Mouse (Mus musculus) embryonic facial prominence, embryonic 14.5 days (tissue): ENCODE data around the gene Tysnd1. TPM values are rescaled to one million over a fixed set of nuclear protein-coding genes. Genes with fewer than 3 reads are reported as not detected.

Experiments
- ATAC-seq: fragments of 200-750 bp; cut with Nextera tagmentation; 2 replicates; pipeline ENCODE4 v1.8.0; 2017; ENCODE audit warnings: low read depth, moderate number of reproducible peaks, moderate TSS enrichment
- DNase-seq: peaks from one replicate; pipeline ENCODE4 v3.0.0-alpha.2; 2015; ENCODE audit warnings: low spot score
- H3K27ac ChIP-seq: fragments of 300-500 bp; sonication (generic); replicated peaks from 2 replicates; pipeline ENCODE4 v1.5.1; 2014; ENCODE audit warnings: low read depth, mild to moderate bottlenecking, low read length, moderate library complexity
- H3K27me3 ChIP-seq: fragments of 300-500 bp; sonication (generic); replicated peaks from 2 replicates; pipeline ENCODE4 v1.6.1; 2014; ENCODE audit warnings: low read length; ENCODE audit not compliant: control insufficient read depth, insufficient read depth
- H3K36me3 ChIP-seq: fragments of 300-500 bp; sonication (generic); 2 replicates; pipeline ENCODE4 v1.6.1; 2014; ENCODE audit warnings: low read length, mixed read lengths; ENCODE audit not compliant: control insufficient read depth, insufficient read depth
- H3K4me1 ChIP-seq: fragments of 300-500 bp; sonication (generic); 2 replicates; pipeline ENCODE4 v1.6.1; 2014; ENCODE audit warnings: antibody characterized with exemption, low read length; ENCODE audit not compliant: control insufficient read depth, insufficient read depth
- H3K4me2 ChIP-seq: fragments of 300-500 bp; sonication (generic); 2 replicates; pipeline ENCODE4 v1.6.1; 2014; ENCODE audit warnings: low read depth, mild to moderate bottlenecking, low read length, moderate library complexity, mixed read lengths
- H3K4me3 ChIP-seq: fragments of 300-500 bp; sonication (generic); 2 replicates; pipeline ENCODE4 v1.5.1; 2014; ENCODE audit warnings: low read depth, mild to moderate bottlenecking, low read length
- H3K9ac ChIP-seq: fragments of 300-500 bp; sonication (generic); 2 replicates; pipeline ENCODE4 v1.6.1; 2014; ENCODE audit warnings: low read depth, mild to moderate bottlenecking, low read length, moderate library complexity, mixed read lengths
- H3K9me3 ChIP-seq: fragments of 300-500 bp; sonication (generic); 2 replicates; pipeline ENCODE4 v1.6.1; 2016; ENCODE audit warnings: low read length; ENCODE audit not compliant: control insufficient read depth
- WGBS: fragments of 180-500 bp; shearing (Covaris S2); extraction: QIAGEN DNeasy Blood & Tissue Kit; methylation state at CpG from one replicate; pipeline ENCODE4 v1.1.7; 2014; 5-methylcytosine and 5-hydroxymethylcytosine counted together
- polyA plus RNA-seq: library from polyadenylated mRNA; unstranded; fragments of >200 nt; fragmentation: Nextera tagmentation; extraction: Ambion mirVana; gene quantifications from 2 replicates; pipeline ENCODE4 v1.2.1, GENCODE M21; 2014

The Tysnd1 gene
- polyA plus RNA-seq, 1 experiment from 2014 or later = 33.4 TPM

DNA sequence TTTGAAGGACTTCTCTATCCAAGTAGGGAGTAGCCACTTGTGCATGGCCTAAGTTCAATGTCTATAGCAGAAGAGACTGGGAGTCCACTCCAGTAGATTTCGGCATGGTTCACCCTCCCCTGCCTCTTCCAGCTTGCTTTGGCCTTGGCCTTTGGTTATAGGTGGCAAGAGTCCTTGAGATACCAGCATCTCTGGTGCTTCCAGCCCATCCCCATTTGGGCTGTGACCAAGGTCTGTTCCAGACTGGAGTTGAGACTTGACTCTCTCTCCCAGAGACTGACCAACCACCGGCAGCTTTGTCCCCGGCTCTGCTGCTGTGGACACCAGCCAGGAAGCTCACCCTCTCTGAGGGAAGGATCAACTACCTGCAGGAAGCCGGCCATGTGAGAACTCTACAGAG is 42.8 kb downstream of the Tysnd1 start:
- no peaks in the 10 kb centered on the region for H3K27me3 ChIP-seq
- no peak for DNase-seq
- H3K4me1 ChIP-seq = no peaks in the 10 kb centered on the region
- no peaks in the 10 kb centered on the region for H3K9me3 ChIP-seq
- 93% methylated on average over 4 of the region's 4 CpGs for WGBS
- H3K27ac ChIP-seq = no peak overlapping the region
- no peak overlapping the region for H3K4me3 ChIP-seq
- ATAC-seq = no peak
- H3K4me2 ChIP-seq = no peak overlapping the region
- H3K9ac ChIP-seq = no peak overlapping the region
- peaks cover 67% of the 10 kb centered on the region for H3K36me3 ChIP-seq

DNA sequence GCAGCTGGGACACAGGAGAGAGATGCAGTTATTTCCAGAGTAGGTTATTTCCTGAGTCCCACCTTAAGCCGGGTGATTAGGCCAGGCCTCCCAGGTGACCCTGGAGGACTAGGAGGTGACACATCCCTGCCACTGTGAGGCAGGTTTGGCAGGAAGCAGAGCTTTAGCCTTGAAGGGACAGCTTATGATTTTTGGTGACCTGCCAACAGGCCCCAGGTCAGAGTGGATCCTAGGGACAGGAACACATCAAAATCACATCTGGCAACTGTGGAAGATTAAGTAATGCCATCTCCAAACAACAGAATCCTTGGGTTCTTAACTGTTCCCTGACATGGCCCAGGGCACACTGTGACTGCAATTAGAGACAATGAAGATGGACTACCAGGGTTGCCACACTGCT is 46.0 kb downstream of the Tysnd1 start:
- Histone ChIP-seq H3K9me3 (no peaks in the 10 kb centered on the region), H3K27ac (no peak overlapping the region), H3K27me3 (no peaks in the 10 kb centered on the region), H3K36me3 (peaks cover 97% of the 10 kb centered on the region), H3K4me3 (no peak overlapping the region), H3K4me1 (no peaks in the 10 kb centered on the region), H3K4me2 (no peak overlapping the region), H3K9ac (no peak overlapping the region)
- WGBS = 93% methylated on average over 1 of the region's 1 CpGs
- ATAC-seq (no peak), DNase-seq (no peak)

DNA sequence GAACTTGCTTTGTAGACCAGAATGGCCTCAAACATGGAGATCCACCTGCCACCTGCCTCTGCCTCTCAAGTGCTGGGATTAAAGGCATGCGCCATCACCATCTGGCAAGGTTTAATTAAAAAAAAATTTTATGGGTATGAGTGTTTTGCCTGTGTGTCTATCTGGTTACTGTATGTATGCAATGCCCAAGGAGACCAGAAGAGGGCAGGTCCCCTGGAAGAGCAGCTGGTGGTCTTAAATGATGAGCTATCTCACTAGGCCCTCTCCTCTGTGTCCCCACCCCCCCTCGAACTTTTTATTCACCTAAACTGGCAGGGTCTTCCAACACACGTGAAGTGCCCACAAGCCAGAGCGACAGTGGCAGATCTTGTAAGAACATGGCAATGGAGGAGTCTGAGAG is 46.6 kb downstream of the Tysnd1 start:
- ATAC-seq (no peak), DNase-seq (no peak)
- WGBS = 80% methylated on average over 4 of the region's 4 CpGs

DNA sequence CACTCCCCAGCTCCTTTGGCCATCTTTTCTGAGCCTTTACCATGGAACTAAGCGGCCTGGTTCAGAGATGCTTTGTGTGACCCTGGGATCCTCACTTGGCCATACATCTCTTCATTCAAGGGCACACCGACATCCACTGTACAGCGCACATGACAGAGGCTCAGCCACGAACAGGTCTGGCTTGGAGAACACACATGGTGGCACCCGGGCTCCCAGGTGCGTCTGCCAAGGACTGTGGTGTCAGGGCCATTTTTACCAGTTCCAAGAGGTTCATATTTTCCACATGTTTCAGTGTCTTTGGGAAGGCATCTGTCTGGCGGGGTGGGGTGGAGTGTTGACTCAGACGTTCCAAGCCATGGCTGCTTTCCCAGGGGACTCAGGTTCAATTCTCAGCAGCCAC is 47.0 kb downstream of the Tysnd1 start:
- Histone ChIP-seq H3K4me3 (no peak overlapping the region), H3K9me3 (no peaks in the 10 kb centered on the region), H3K36me3 (peaks cover 98% of the 10 kb centered on the region), H3K27ac (no peak overlapping the region), H3K27me3 (no peaks in the 10 kb centered on the region), H3K9ac (no peak overlapping the region), H3K4me1 (no peaks in the 10 kb centered on the region), H3K4me2 (no peak overlapping the region)
- WGBS = 93% methylated on average over 8 of the region's 8 CpGs
- ATAC-seq (0 out of 2 replicates have a peak, but pooled peaks have one; percentile 5), DNase-seq (no peak)

More for the DNA sequence above, 46.6 kb downstream of the Tysnd1 start:
- no peak overlapping the region for H3K9ac ChIP-seq
- H3K9me3 ChIP-seq = no peaks in the 10 kb centered on the region
- H3K27me3 ChIP-seq = no peaks in the 10 kb centered on the region
- no peak overlapping the region for H3K4me2 ChIP-seq
- no peak overlapping the region for H3K27ac ChIP-seq
- H3K4me1 ChIP-seq = no peaks in the 10 kb centered on the region
- H3K4me3 ChIP-seq = no peak overlapping the region
- peaks cover 98% of the 10 kb centered on the region for H3K36me3 ChIP-seq

DNA sequence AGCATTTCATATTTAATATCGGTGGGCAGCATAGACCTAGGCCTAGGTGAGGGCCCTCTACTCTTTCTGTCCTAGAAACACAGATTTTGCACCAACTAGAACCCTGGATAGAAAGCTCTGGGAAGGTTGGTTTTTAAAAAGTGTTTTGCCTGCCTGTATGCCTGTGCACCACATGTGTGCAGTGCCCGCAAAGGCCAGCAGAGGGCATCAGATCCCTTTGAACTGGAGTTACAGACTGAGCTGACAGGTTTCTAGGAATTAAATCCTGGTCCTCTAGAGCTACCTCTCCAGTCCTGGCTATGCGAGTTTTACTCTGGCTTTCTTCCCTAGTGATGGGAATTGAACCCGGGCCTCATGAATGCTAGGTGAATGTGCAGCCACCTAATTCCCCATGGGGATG is 49.8 kb downstream of the Tysnd1 start:
- ATAC-seq (no peak), DNase-seq (no peak)
- no peak overlapping the region for H3K4me3 ChIP-seq
- 92% methylated on average over 4 of the region's 4 CpGs for WGBS
- H3K27me3 ChIP-seq = no peaks in the 10 kb centered on the region
- peaks cover 94% of the 10 kb centered on the region for H3K36me3 ChIP-seq
- H3K27ac ChIP-seq = no peak overlapping the region
- H3K4me2 ChIP-seq = no peak overlapping the region
- no peak overlapping the region for H3K9ac ChIP-seq
- H3K9me3 ChIP-seq = no peaks in the 10 kb centered on the region
- H3K4me1 ChIP-seq = no peaks in the 10 kb centered on the region

DNA sequence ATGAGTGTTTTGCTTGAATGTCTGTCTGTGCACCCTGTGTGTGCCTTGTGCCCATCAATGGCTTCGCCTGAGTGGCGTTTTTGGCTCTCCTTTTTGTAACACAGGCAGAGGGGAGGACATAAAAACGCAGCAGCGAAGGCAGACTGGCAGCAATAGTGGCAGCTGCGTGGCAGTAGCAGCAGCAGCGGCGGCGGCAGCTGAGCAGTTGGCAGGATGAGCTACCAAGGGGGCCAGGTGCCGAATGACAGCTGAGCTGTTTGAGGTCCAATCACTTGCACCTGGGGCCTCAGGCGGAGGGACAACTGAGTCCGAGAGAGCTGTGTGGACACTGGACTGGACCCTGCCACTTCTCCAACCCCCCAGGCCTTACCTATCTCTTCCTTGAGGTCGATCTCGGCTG is 52.0 kb downstream of the Tysnd1 start:
- ATAC-seq = no peak
- 91% methylated on average over 13 of the region's 13 CpGs for WGBS
- Histone ChIP-seq H3K36me3 (peaks cover 94% of the 10 kb centered on the region), H3K4me2 (no peak overlapping the region), H3K9me3 (no peaks in the 10 kb centered on the region), H3K27ac (no peak overlapping the region), H3K4me1 (no peaks in the 10 kb centered on the region), H3K9ac (no peak overlapping the region), H3K4me3 (no peak overlapping the region), H3K27me3 (no peaks in the 10 kb centered on the region)
- no peak for DNase-seq

DNA sequence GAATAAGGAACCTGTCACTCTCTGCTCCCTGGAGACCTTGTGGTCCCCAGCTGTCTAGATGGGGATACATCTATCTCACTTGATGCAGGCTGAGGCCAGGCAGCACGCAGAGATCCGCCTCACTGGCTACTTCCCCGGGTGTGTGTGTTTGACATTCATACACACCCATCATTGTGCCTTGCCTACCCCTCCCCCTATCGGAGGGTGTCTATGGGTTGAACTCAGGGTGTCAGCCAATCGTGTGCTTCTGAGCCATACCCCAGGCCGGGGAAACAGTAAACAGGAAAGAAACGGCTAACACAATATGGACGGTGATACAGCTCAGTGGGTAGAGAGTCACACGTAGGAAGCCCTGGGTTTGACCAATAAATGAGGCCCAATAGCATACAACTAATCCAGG is 54.7 kb downstream of the Tysnd1 start:
- H3K27ac ChIP-seq = no peak overlapping the region
- H3K9ac ChIP-seq = no peak overlapping the region
- 93% methylated on average over 9 of the region's 9 CpGs for WGBS
- H3K4me1 ChIP-seq = no peaks in the 10 kb centered on the region
- no peaks in the 10 kb centered on the region for H3K9me3 ChIP-seq
- DNase-seq = no peak
- no peak overlapping the region for H3K4me3 ChIP-seq
- peaks cover 96% of the 10 kb centered on the region for H3K36me3 ChIP-seq
- no peak overlapping the region for H3K4me2 ChIP-seq
- H3K27me3 ChIP-seq = no peaks in the 10 kb centered on the region
- no peak for ATAC-seq

DNA sequence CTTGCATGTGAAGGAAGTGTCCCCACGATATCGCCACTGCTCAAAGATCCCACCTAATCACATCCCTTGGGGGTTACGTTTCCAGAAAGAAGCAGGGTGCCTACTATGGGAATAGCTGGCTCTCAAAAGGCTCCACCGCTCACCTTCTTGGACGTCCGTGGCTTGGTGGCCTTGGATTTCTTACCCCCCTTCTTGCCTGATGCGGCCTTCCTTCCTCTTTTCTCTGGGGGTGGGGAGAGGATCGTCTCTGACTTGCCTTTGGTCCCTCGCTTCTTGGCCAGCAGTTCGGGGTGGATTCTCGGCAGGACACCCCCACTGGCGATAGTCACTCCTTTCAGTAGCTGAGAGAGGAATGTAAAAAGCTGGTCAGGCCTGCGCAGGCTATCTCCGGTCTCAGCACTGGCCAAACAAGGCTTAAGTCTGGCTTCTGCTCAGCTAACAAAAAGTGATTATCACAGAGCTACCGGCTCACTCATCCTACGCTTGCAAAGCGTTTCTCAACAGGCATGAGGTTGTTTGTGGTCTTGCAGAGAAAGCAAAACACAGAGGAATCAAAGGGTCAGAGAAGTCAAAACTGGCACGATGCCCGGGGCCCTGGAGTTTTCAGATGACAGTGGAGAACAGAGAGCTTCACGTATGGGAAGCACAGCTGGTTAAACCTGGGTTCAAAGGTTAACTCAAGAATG is 56.4 kb downstream of the Tysnd1 start:
- Histone ChIP-seq H3K9me3 (no peaks in the 10 kb centered on the region), H3K4me3 (no peak overlapping the region), H3K36me3 (peaks cover 96% of the 10 kb centered on the region), H3K27me3 (no peaks in the 10 kb centered on the region), H3K4me2 (no peak overlapping the region), H3K9ac (no peak overlapping the region), H3K4me1 (no peaks in the 10 kb centered on the region), H3K27ac (no peak overlapping the region)
- 77% methylated on average over 20 of the region's 20 CpGs for WGBS
- ATAC-seq (no peak), DNase-seq (no peak)
